Comparison of ENCODE assay signal across 8 mouse cellular contexts in the genomic region with DNA sequence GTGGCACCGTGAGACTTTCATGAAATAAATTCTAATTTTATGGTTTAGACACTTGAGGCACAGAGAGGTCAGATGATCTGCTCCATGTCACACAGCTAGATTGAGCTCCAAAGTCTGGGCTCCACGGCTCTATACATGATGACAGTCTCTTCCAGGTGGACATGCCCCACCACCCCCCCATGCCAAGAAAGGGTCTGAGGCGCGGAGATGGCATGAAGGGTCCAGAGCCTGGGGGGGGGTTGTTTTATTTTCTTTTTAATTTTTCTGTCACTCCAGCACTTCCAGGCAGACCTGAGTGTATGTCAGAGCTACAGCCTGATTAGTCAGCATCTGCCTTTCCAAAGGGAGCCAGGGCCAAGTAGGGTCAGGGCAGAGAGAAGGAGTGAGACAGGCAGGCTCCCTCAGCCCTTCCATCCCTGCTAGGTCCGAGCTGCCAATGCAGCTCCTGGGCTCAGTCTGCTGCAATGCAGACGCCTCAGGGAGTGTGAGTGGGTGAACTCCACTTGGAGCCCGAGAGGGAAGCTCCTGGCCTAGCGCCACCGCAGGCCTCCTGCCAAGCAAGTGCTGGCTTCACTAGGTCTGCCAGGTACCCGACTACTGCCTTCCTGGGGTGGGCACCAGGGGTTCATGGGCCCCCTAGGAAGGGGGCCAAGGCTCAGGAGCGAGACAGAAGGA. TPM values are rescaled to one million over a fixed set of nuclear protein-coding genes. Genes with fewer than 3 reads are reported as not detected.
DNase-seq lines count a peak whose midpoint lies in the region; ATAC-seq and TF ChIP-seq lines count a peak whose summit lies in the region.
"Had no signal": no experiment of that assay in that cellular context is flagged by ENCODE, and none has a peak within 500 bp of the region (broad histone marks: within the 10 kb centered on the region; RNA-seq: fewer than 3 reads in every experiment).

No protein-coding gene starts in this region.

- H3K4me2 ChIP-seq in midbrain, embryonic 14.5 days (ENCODE audit: low read length) = no peak overlapping the region
- no peak overlapping the region for H3K4me2 ChIP-seq in midbrain, embryonic 13.5 days (replicated peaks)

- no peak for TF ChIP-seq CTCF in cerebellum, adult 2 months (IDR thresholded peaks at IDR 0.05; ENCODE audit: borderline replicate concordance, insufficient read depth, low read depth, low read length)
- TF ChIP-seq CTCF in gastrocnemius, adult 2 months (IDR thresholded peaks at IDR 0.05) = no peak

- H3K36me3 ChIP-seq in midbrain, embryonic 14.5 days (ENCODE audit: control insufficient read depth, insufficient read depth, low read length) = no peaks in the 10 kb centered on the region
- no peaks in the 10 kb centered on the region for H3K36me3 ChIP-seq in midbrain, embryonic 13.5 days

- H3K9ac ChIP-seq in midbrain, embryonic 14.5 days (replicated peaks; ENCODE audit: low read length) = no peak overlapping the region
- H3K9ac ChIP-seq in midbrain, embryonic 13.5 days (replicated peaks) = no peak overlapping the region

- no peak for ATAC-seq in midbrain, embryonic 14.5 days (ENCODE audit: low FRiP score, low TSS enrichment)
- no peak for ATAC-seq in midbrain, embryonic 13.5 days
- ATAC-seq in activated CD4-positive, CD25-positive, alpha-beta regulatory T cell, adult 4 months = no peak

- H3K4me1 ChIP-seq in midbrain, embryonic 14.5 days (ENCODE audit: control insufficient read depth, insufficient read depth, low read length) = peaks cover 10% of the 10 kb centered on the region; the same call in 1 of the 2 replicates
- H3K4me1 ChIP-seq in midbrain, embryonic 13.5 days (replicated peaks) = peaks cover 12% of the 10 kb centered on the region
- peaks cover 22% of the 10 kb centered on the region for H3K4me1 ChIP-seq in cerebellum, adult 2 months (ENCODE audit: control insufficient read depth, insufficient read depth, low read length)

- TF ChIP-seq POLR2A in cerebellum, adult 2 months (IDR thresholded peaks at IDR 0.05; ENCODE audit: borderline replicate concordance, insufficient read depth, low read length) = no peak

- H3K27ac ChIP-seq in midbrain, embryonic 14.5 days (replicated peaks; ENCODE audit: low read depth, low read length) = no peak overlapping the region
- H3K27ac ChIP-seq in midbrain, embryonic 13.5 days = no peak overlapping the region
- peak overlapping the region; percentile 57 for H3K27ac ChIP-seq in cerebellum, adult 2 months (ENCODE audit: insufficient read depth, low read length)
- H3K27ac ChIP-seq in gastrocnemius, adult 2 months = peak overlapping the region; percentile 60

- H3K4me3 ChIP-seq in midbrain, embryonic 14.5 days (replicated peaks; ENCODE audit: low read depth, low read length) = no peak overlapping the region
- H3K4me3 ChIP-seq in midbrain, embryonic 13.5 days (replicated peaks) = no peak overlapping the region
- H3K4me3 ChIP-seq in cerebellum, adult 2 months (replicated peaks; ENCODE audit: insufficient read depth, low read depth, low read length) = peak overlapping the region; percentile 32
- peak overlapping the region; percentile 9; the same call in 1 of the 2 replicates for H3K4me3 ChIP-seq in gastrocnemius, adult 2 months
- H3K4me3 ChIP-seq: myocyte had no signal

- DNase-seq in midbrain, embryonic 14.5 days = peak; percentile 41
- peak; percentile 83 to 85 for DNase-seq in cerebellum, adult 2 months
- peak; percentile 79 for DNase-seq in gastrocnemius, adult 2 months
- DNase-seq in layer of hippocampus, postnatal 25 days (ENCODE audit: extremely low spot score in 1 of 2, low spot score in 1 of 2) = peak; percentile 56 to 63
- peak; percentile 87 for DNase-seq in right cerebral cortex, postnatal 14 days

- intact Hi-C loops in gastrocnemius, adult 2 months (cut with DNase I) = no loop called here

- 73% methylated on average over 11 of the region's 11 CpGs for WGBS in midbrain, embryonic 14.5 days
- WGBS in midbrain, embryonic 13.5 days = 79% methylated on average over 11 of the region's 11 CpGs
- 28% methylated on average over 11 of the region's 11 CpGs for WGBS in cerebellum, adult 2 months

- no peaks in the 10 kb centered on the region for H3K9me3 ChIP-seq in midbrain, embryonic 14.5 days (ENCODE audit: control insufficient read depth, low read length)
- no peaks in the 10 kb centered on the region for H3K9me3 ChIP-seq in midbrain, embryonic 13.5 days

- H3K27me3 ChIP-seq in midbrain, embryonic 14.5 days (ENCODE audit: control insufficient read depth, insufficient read depth, low read length) = peaks cover 8% of the 10 kb centered on the region
- H3K27me3 ChIP-seq in midbrain, embryonic 13.5 days = peaks cover 22% of the 10 kb centered on the region
- no peaks in the 10 kb centered on the region for H3K27me3 ChIP-seq in cerebellum, adult 2 months (ENCODE audit: control insufficient read depth, insufficient read depth, low read length)

RNA-seq across cellular contexts. Expression of gene Abcb9, which starts 2.3 kb away (rescaled TPM):
- polyA plus RNA-seq in midbrain, embryonic 14.5 days (2014; fragmentation: Nextera tagmentation; extraction: Ambion mirVana) = 10.9 and 11.6 TPM in 2 replicates
- 4.7 and 4.9 TPM in 2 replicates for polyA plus RNA-seq in midbrain, embryonic 13.5 days (2015; fragmentation: Nextera tagmentation; extraction: Ambion mirVana)
- 34.7 and 37.1 TPM in 2 replicates for polyA plus RNA-seq in cerebellum, adult 2 months (2012; rRNA removed)
- total RNA-seq in gastrocnemius, adult 2 months (2021) = 10 to 100 TPM in 1 of 2 experiments, 1 to 10 TPM in 1; 7.1 to 11.9 TPM
- 10 to 100 TPM; 29.3 to 33.8 TPM for total RNA-seq in layer of hippocampus, postnatal 25 days (2021)
- 10 to 100 TPM; 12.0 to 23.4 TPM for polyA plus RNA-seq in activated CD4-positive, CD25-positive, alpha-beta regulatory T cell, adult 4 months (2017; shearing (Covaris generic))

RNA-seq across cellular contexts. Expression of gene Ogfod2, which starts 18.8 kb away (rescaled TPM):
- 19.7 and 20.7 TPM in 2 replicates for polyA plus RNA-seq in midbrain, embryonic 14.5 days (2014; fragmentation: Nextera tagmentation; extraction: Ambion mirVana)
- 25.4 and 30.6 TPM in 2 replicates for polyA plus RNA-seq in midbrain, embryonic 13.5 days (2015; fragmentation: Nextera tagmentation; extraction: Ambion mirVana)
- 47.2 and 52.7 TPM in 2 replicates for polyA plus RNA-seq in cerebellum, adult 2 months (2012; rRNA removed)
- total RNA-seq in gastrocnemius, adult 2 months (2021) = 10 to 100 TPM; 11.7 to 12.2 TPM
- total RNA-seq in layer of hippocampus, postnatal 25 days (2021) = 10 to 100 TPM; 33.9 to 35.0 TPM
- polyA plus RNA-seq in activated CD4-positive, CD25-positive, alpha-beta regulatory T cell, adult 4 months (2017; shearing (Covaris generic)) = 10 to 100 TPM; 16.3 to 21.2 TPM

RNA-seq across cellular contexts. Expression of gene Arl6ip4, which starts 22.6 kb away (rescaled TPM):
- 65.2 and 72.3 TPM in 2 replicates for polyA plus RNA-seq in midbrain, embryonic 14.5 days (2014; fragmentation: Nextera tagmentation; extraction: Ambion mirVana)
- 82.3 and 85.8 TPM in 2 replicates for polyA plus RNA-seq in midbrain, embryonic 13.5 days (2015; fragmentation: Nextera tagmentation; extraction: Ambion mirVana)
- polyA plus RNA-seq in cerebellum, adult 2 months (2012; rRNA removed) = 81.6 and 91.0 TPM in 2 replicates
- total RNA-seq in gastrocnemius, adult 2 months (2021) = 10 to 100 TPM; 38.3 to 41.2 TPM
- total RNA-seq in layer of hippocampus, postnatal 25 days (2021) = 10 to 100 TPM; 44.9 to 45.8 TPM
- 10 to 100 TPM; 59.1 to 76.7 TPM for polyA plus RNA-seq in activated CD4-positive, CD25-positive, alpha-beta regulatory T cell, adult 4 months (2017; shearing (Covaris generic))

Comparison
In these comparisons a context has a peak if more than half of its experiments do, and no peak if none do; other contexts are left out.
1. H3K27ac ChIP-seq: peak in cerebellum, adult 2 months (single experiment) and gastrocnemius, adult 2 months (single experiment); none in midbrain, embryonic 14.5 days (single experiment) and midbrain, embryonic 13.5 days (single experiment).
2. H3K4me3 ChIP-seq: peak in cerebellum, adult 2 months (single experiment) and gastrocnemius, adult 2 months (single experiment); none in midbrain, embryonic 14.5 days (single experiment) and midbrain, embryonic 13.5 days (single experiment).
3. Peak in every context shown above with its lines, with median percentiles within 50 percentile points of each other: DNase-seq.